Mouse (Mus musculus): Measurements from ENCODE around the gene Zfp524. TPM values are rescaled to one million over a fixed set of nuclear protein-coding genes. Genes with fewer than 3 reads are reported as not detected.
A peak's percentile ranks its signal among the peaks of the same experiment; 100 is the strongest.

The Zfp524 gene
- polyA plus RNA-seq, 1 experiment: 11.9 TPM

DNA sequence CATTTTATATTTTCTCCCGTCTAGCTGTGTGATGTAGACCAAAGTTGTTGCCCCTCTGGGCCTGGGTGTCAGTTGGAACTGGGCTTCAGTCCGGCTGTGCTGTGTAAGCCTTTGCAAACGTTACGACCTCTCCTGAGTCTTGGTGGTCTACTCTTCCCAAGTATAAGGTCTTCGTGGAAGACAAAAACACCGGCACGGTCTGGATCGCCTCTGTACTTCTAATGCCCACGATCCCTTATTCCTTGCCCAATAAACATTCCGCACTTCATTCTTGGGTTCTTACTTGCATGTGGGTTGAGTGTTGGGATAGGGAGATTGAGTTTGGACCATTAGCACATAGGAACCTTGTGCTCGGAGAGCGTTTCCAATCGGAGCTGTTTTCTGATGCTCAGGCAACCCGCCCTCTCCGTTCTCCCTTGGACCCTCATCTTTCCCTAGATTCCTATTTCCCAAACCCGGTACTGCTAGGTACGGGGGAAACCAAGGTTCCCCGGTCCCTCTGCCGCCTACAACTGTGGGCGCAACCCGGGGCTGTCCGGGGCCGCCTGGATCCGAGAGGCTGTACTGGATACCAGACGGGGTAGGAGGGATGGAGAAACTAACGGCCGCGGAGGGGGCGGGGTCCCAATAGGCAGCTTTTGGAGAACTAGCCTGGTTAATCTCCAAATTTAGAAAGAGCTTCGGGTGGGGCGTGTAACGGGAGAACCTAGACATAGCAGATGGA is 39.4 kb downstream of the Zfp524 start:
- TF ChIP-seq POLR2A (IDR thresholded peaks at IDR 0.05; ENCODE audit: borderline replicate concordance, extremely low read depth, insufficient read depth, insufficient read length, poor library complexity, severe bottlenecking) (no peak), CTCF (IDR thresholded peaks at IDR 0.05; ENCODE audit: borderline replicate concordance, extremely low read depth, insufficient read depth, insufficient read length) (no peak)
- DNase-seq (ENCODE audit: low read depth): peak; percentile 49

DNA sequence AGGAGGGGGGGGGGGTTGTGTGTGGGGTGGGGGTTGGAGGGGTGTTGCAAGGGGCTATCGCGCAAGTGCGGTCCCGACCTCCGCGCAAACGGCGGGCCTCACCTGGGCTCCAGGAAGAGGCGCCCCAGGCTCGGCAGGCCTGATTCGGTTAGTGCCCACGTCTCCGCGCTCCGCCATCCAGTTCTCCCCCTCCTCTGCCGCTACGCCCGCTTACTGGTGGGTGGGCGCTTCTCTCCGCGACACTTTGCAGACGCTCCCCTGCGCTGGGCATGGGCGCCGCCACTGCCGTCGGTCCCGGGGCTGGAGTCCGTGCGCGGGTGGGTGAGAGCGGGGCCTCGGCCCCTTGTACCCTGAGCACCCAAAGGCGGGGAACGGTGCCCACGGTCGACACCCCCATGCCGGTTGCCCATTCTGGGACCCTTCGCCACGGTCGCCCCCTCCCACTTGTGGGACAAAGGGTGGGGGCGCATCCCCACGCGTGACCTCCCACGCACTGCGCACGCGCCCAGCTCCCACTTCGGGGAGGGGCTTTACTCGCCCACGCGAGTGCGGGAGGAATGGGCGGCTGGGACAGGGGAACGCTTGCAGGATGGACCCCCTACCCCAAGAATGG is 42.5 kb downstream of the Zfp524 start:
- DNase-seq (ENCODE audit: low read depth): peak; percentile 76
- no peak for TF ChIP-seq POLR2A (IDR thresholded peaks at IDR 0.05; ENCODE audit: borderline replicate concordance, extremely low read depth, insufficient read depth, insufficient read length, poor library complexity, severe bottlenecking)
- no peak for TF ChIP-seq CTCF (IDR thresholded peaks at IDR 0.05; ENCODE audit: borderline replicate concordance, extremely low read depth, insufficient read depth, insufficient read length)

DNA sequence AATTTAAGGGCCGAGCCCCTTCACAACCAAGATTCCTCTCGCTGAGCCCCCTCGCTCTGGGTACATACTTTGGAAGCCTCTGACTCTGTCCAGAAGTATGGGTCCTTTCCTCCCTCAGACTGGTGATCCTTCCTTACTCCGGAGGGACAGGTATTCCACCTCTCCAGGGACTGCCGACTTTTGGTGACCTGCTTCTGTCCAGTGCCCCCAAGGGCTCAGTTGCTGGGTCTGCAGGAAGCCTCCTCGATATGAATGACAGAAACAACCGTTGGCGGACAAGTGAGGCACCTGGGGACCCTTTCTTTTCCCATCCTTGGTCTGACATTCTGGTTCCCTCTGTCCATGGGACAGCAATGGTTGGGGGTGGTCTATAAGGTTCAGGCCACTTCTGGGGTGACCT is 43.2 kb downstream of the Zfp524 start:
- no peak for TF ChIP-seq POLR2A (IDR thresholded peaks at IDR 0.05; ENCODE audit: borderline replicate concordance, extremely low read depth, insufficient read depth, insufficient read length, poor library complexity, severe bottlenecking)
- no peak for TF ChIP-seq CTCF (IDR thresholded peaks at IDR 0.05; ENCODE audit: borderline replicate concordance, extremely low read depth, insufficient read depth, insufficient read length)
- no peak for DNase-seq (ENCODE audit: low read depth)

DNA sequence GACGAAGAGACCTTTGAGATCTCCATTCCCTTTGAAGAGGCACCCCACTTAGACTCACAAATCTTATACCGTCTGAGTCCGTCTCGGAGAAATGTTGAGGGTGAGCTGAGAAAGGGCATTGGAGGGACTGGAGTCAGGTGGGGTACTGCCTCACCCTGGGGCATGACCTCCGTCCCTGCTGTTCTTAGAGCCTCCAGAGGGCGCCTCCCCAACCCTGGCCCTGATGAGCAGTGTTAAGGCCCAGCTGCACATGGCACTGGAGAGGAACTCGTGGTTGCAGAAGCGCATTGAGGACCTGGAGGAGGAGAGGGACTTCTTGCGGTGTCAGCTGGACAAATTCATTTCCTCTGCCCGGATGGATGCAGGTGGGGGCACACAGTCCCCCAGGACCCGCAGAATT is 43.6 kb downstream of the Zfp524 start:
- TF ChIP-seq CTCF (IDR thresholded peaks at IDR 0.05; ENCODE audit: borderline replicate concordance, extremely low read depth, insufficient read depth, insufficient read length): no peak
- TF ChIP-seq POLR2A (IDR thresholded peaks at IDR 0.05; ENCODE audit: borderline replicate concordance, extremely low read depth, insufficient read depth, insufficient read length, poor library complexity, severe bottlenecking): no peak
- no peak for DNase-seq (ENCODE audit: low read depth)

DNA sequence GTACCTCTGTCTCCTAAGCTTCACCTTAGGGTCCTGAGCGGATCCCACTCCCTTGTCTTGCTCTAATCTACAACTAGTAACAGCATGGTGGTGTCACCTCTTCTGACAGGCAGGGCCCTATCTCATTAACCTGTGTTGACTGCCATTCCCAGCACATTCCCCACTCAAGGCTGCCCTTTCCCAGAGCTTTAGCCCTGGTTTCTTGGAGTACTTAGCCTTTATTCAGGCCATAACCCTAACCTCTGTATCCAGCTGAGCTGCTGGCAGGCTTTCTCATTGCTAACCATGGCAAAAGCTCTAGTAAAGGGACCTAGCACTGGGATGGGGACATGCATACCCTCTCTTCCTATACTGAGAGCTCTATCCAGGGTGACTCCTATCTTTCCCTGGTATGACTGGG is 44.4 kb downstream of the Zfp524 start:
- DNase-seq (ENCODE audit: low read depth): no peak
- no peak for TF ChIP-seq CTCF (IDR thresholded peaks at IDR 0.05; ENCODE audit: borderline replicate concordance, extremely low read depth, insufficient read depth, insufficient read length)
- no peak for TF ChIP-seq POLR2A (IDR thresholded peaks at IDR 0.05; ENCODE audit: borderline replicate concordance, extremely low read depth, insufficient read depth, insufficient read length, poor library complexity, severe bottlenecking)

DNA sequence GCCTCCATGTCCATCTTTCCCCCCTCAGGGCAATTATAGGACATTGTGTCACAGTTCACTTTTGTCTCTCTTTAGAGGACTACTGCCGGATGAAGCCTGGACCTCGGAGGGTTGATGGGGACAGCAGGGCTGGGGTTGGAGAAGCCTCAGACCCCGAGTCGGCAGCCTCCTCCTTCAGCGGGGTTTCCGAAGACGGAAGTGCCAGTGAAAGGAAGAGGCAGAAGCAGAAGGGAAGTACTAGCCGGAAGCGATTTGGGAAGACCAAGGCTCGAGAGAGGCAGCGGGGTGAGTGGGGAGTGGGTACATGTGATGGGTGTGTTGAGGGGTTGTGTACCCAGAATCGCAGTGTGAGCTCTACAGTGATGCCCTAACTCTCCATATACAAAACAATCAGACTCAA is 45.2 kb downstream of the Zfp524 start:
- TF ChIP-seq CTCF (IDR thresholded peaks at IDR 0.05; ENCODE audit: borderline replicate concordance, extremely low read depth, insufficient read depth, insufficient read length) (no peak), POLR2A (IDR thresholded peaks at IDR 0.05; ENCODE audit: borderline replicate concordance, extremely low read depth, insufficient read depth, insufficient read length, poor library complexity, severe bottlenecking) (no peak)
- no peak for DNase-seq (ENCODE audit: low read depth)

DNA sequence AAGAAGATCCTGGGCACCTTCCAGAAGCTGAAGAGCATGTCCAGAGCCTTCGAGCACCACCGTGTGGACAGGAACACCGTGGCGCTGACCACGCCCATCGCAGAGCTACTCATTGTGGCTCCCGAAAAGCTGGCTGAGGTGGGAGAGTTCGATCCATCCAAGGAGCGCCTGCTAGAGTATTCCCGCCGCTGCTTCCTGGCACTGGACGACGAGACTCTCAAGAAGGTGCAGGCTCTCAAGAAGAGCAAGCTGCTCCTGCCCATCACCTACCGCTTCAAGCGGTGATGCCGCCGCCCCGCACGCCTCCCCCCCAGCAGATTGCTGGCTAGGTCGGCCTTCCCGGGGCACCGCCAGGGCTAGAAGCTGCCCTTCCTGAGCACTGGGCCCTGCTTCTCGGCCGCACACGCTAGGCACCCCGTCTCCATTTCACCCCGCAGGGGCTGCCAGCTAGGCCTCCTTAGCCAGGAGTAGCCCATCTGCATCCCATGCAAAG is 46.1 kb downstream of the Zfp524 start:
- DNase-seq (ENCODE audit: low read depth): peak; percentile 90
- TF ChIP-seq CTCF (IDR thresholded peaks at IDR 0.05; ENCODE audit: borderline replicate concordance, extremely low read depth, insufficient read depth, insufficient read length) (peak; percentile 70), POLR2A (IDR thresholded peaks at IDR 0.05; ENCODE audit: borderline replicate concordance, extremely low read depth, insufficient read depth, insufficient read length, poor library complexity, severe bottlenecking) (no peak)

DNA sequence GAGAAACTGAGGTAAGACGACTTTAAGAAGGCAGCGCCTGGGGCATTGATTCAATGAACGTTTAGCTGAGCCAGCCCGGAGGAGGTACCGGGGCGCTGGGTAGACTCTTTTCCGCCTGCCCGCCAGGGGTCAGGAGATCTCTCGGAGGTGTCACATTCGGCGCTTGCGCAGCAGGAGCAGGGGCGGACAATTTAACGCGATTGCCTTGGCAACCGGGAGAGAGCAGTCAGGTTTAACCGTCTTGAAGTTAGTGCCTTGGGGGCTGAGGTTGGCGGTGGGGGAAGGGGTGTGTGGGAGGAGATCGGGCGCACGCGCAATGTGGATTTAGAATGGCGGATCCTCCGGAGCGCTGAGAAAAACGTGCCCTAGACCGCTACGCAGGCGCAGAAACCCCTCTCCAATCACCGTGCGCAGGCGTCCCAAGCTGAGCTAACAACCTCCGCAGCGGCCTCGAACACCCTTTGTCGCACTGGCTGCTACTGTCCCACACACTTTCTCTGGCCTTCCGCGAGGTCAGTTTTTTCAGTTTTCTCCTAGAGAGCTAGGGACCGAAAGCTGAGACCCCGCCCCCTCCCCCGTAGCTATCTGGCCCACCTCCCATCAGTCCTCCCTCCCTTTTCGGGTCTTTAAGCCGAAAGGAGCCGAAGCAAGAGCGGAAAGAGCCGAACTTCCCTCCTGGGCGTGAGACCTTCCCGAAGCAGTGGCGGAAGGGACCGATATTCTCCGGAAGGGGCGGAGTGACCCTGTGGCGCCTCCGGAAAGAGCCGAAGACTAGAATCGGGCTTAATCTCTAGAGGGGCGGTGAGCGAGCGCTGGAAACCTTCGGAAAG is 46.9 kb downstream of the Zfp524 start:
- peak; percentile 99 for DNase-seq (ENCODE audit: low read depth)
- TF ChIP-seq POLR2A (IDR thresholded peaks at IDR 0.05; ENCODE audit: borderline replicate concordance, extremely low read depth, insufficient read depth, insufficient read length, poor library complexity, severe bottlenecking) (no peak), CTCF (IDR thresholded peaks at IDR 0.05; ENCODE audit: borderline replicate concordance, extremely low read depth, insufficient read depth, insufficient read length) (peak; percentile 62)

DNA sequence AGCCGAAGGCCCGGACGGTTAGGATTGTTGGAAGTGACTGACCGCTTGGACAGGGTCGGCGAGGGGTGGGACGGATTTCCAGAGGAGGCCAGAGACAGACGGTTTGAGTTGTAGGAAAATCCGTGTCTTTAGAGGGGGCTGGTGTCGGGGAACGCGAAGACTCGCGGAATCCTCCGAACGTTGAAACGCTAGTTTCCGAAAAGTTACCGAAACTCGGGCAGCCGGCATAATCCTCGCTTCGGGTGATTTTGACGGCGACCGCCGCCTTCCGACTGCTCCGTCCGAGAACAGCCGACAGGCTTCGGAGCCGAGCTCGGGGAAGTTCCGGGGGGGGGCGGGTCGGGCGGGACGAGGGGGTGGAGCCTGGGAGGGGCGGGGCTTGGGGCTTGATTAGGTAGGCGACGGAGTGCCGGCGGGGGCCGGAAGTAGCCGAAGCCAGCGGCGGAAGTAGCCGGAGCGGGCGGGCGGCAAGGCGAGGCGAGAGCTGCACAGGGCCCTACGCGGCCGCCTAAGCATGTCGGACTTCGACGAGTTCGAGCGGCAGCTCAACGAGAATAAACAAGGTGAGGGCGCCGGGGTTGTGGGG is 47.7 kb downstream of the Zfp524 start, which contains the start of gene U2af2:
U2af2 (plus strand) TSS at position 370 of the 586 bp plus-strand sequence.
- DNase-seq (ENCODE audit: low read depth): peak; percentile 98
- TF ChIP-seq CTCF (IDR thresholded peaks at IDR 0.05; ENCODE audit: borderline replicate concordance, extremely low read depth, insufficient read depth, insufficient read length): no peak
- peak; percentile 68 for TF ChIP-seq POLR2A (IDR thresholded peaks at IDR 0.05; ENCODE audit: borderline replicate concordance, extremely low read depth, insufficient read depth, insufficient read length, poor library complexity, severe bottlenecking)

DNA sequence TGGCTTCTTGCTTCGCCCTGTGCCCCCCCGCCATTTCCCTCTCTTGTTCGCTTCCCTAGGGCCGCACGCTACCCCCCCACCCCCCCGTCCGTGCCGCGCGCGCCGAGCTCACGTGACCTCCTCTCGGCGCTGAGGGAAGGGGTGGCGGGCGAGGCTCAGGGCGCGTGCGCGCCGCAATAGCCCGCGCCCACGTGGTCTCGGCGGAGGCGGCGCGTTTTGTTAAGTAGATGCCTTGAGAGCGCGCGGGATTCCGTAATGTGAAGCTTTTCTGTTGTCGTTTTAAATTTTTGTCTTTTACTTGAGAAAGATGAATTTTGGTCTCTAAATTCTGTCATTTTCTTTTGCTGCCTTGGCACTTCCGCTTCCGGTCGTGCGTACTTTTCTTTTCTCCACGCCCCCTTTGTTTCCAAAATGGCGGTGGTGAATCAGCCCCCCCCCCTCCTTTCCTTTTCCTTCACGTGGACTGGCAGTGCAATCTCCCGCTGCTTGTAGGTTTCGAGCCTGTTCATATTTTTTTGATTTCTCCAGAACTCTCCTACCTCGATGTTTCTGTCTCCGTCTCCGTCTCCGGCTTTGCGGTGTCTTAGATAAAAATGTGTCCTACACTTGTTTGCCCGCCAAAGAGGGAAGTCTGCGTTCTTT is 48.3 kb downstream of the Zfp524 start:
- TF ChIP-seq CTCF (IDR thresholded peaks at IDR 0.05; ENCODE audit: borderline replicate concordance, extremely low read depth, insufficient read depth, insufficient read length): no peak
- TF ChIP-seq POLR2A (IDR thresholded peaks at IDR 0.05; ENCODE audit: borderline replicate concordance, extremely low read depth, insufficient read depth, insufficient read length, poor library complexity, severe bottlenecking): no peak
- DNase-seq (ENCODE audit: low read depth): peak; percentile 92

Measured in brain, embryonic 14.5 days (tissue).